Mouse (Mus musculus) C2C12 (cell line): ENCODE measurements at regions not wholly inside any gene's neighbourhood (a gene's known extent, or its start where the extent isn't known, plus 50 kb on each side); places are given as distances from the start of the nearest gene placed in this dataset.

Source experiments
- CEBPB ChIP-seq: IDR thresholded peaks from one replicate; pipeline ENCODE4 v1.6.1; 2011; ENCODE audit warnings: low read depth, mild to moderate bottlenecking, control low read depth, moderate library complexity
- CTCF ChIP-seq: IDR thresholded peaks from one replicate; pipeline ENCODE4 v1.5.1; 2011; ENCODE audit not compliant: control insufficient read depth, insufficient read depth, insufficient read length
- FOSL1 ChIP-seq: IDR thresholded peaks from one replicate; pipeline ENCODE4 v1.8.0; 2011; ENCODE audit warnings: mild to moderate bottlenecking, low read length; ENCODE audit not compliant: poor library complexity, insufficient read depth, severe bottlenecking
- MYOD1 ChIP-seq: IDR thresholded peaks from one replicate; pipeline ENCODE4 v1.6.1; 2011; ENCODE audit warnings: low read depth; ENCODE audit not compliant: control insufficient read depth, insufficient read length
- USF1 ChIP-seq: IDR thresholded peaks from one replicate; pipeline ENCODE4 v1.6.1; 2011; ENCODE audit warnings: low read depth, mild to moderate bottlenecking, control low read depth, moderate library complexity

DNA sequence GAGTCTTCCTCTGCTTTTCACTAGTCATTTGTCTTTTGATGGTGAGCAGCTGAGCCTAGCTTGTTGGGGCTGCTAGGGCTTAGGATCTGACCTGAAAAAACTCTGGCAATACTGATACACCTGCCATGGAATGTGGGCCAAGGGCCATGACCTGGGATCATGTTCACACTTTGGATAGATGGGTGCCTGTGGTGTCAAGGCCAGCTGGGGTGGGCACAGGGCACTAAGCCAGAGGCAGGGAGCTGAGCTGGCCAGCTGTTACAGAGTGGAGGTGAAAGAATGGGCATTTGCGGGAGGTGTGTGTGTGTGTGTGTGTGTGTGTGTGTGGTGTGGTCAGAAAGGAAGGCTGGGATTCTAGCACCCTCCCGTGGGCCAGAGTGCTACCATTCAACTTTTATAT is 105.6 kb upstream of the Auts2 start:
- TF ChIP-seq CTCF (no peak), CEBPB (no peak), FOSL1 (no peak), MYOD1 (no peak), USF1 (no peak)
